Mouse (Mus musculus) olfactory bulb, adult 2 months (tissue): ENCODE results near the gene Rpl14.

ENCODE experiments used
- CTCF ChIP-seq: fragments of 200-500 bp; IDR thresholded peaks from 2 replicates; pipeline ENCODE4 v1.5.1; 2012; ENCODE audit warnings: low read depth, mild to moderate bottlenecking, low read length, moderate library complexity; ENCODE audit not compliant: insufficient read depth
- POLR2A ChIP-seq: fragments of 200-500 bp; IDR thresholded peaks from 2 replicates; pipeline ENCODE4 v1.6.1; 2012; ENCODE audit warnings: mild to moderate bottlenecking, low read depth, low read length, moderate library complexity; ENCODE audit not compliant: insufficient read depth

DNA sequence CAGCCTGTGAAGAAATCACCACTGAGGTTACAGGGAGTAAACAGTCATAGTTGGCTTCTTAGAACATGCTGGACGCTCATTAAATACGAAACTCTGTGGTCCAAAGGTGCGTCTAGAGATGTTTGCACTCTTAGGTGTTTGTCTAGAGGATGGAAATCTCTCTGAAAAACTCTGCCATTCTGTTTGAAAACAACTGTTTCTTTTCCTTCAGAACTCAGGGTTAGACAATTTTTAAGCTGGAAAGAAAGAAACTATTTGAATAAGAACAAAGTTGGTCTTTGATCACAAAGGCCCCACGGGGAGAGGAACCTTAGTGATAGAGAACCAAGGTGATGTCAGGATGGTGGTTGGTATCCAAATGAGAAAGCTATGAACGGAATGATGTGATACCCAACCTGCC, 40.8 kb upstream of the Rpl14 start:
- TF ChIP-seq POLR2A, result no peak
- no peak for TF ChIP-seq CTCF
